Mouse (Mus musculus): ENCODE measurements around the gene Art1. TPM values are rescaled to one million over a fixed set of nuclear protein-coding genes. Genes with fewer than 3 reads are reported as not detected.

Gene Art1
- total RNA-seq, 2 experiments from 2014 or later: not detected

DNA sequence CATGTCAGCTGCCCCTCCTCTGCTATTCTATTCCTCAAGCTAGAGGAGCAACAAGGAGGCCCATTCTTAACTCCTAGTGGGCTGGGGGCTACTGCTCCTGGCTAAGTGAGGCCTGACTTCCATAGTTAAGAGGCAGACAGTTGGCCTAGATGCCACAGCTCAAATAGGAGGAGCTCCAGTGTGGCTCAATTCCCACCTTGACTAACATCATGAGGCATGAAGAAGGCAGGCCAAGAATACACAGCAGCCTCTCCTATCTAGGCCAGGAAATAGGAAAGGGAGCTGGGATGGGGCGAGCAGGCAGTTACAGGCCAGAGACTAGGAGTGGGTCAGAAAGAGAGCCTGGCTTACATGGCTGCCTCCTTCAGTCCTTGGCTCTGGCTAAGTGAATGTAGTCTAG lies 6.7 kb downstream of the Art1 start:
- DNase-seq (ENCODE audit: low spot score in 2 of 2): no peak

DNA sequence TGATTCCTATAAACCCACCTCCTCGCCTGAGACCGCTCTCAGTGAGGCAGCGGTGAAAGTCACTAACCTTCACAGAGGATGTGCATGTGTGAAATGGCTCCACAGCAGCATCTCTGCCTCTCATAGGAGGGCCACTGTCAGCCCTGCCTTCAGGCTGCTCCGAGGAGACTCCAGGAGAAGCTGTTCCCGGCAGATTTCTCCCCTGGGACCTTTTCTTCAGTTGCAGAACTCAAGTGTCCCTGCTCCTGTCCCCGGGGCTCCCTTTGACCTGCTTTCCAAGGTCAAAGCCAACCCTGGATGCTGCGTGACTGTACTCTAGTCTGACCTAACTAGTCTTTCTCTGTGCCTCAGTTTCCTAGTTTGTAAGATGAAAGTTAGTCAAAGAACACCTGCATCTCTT lies 7.6 kb downstream of the Art1 start, which contains the start of gene Art5:
Gene Art5, minus strand, starts transcription at position 319 of the 400 bp plus-strand sequence.
- DNase-seq (ENCODE audit: low spot score in 2 of 2): no peak

DNA sequence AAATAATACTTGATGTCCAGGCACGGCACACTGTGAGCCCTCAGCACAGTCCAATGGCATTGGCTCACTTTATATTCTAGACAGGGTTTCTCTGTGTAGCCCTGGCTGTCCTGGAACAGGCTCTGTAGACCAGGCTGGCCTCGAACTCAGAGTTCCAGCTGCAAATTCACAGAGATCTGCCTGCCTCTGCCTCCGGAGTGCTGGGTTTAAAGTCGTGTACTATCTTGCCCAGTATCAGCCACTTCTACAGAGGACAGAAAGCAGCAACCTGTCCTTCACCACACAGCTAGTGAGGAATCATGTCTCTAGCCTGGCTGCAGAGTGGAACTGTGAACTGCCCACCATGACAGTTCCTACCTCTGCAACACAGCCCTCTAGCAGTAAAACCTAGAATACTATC lies 8.2 kb downstream of the Art1 start:
- DNase-seq (ENCODE audit: low spot score in 2 of 2): no peak

DNA sequence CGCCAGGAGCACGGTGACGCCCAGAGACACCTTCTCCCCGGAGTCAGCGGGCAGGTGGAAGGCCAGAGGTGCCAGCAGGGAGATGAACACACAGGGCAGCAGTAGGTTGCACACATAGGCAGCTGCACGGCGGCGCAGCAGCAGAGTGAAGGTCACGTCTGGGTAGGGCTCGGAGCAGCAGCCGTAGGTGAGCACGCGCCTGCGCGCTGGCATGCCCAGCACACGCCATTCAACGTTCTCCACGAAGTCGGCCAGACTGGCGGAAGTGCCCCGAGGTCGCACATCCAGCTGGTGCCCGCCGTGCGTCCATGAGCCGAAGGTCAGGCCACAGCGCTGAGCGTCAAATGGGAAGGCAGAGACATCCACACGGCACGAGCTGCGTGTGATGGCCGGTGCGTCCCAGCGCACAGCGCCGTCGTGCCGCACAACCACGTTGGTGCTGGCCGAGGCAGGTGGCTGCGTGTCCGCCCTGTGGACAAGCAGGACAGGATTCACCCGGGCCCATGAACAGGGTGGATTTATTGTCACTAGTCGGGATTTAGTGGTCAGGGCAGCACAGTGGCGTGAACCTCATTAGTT lies 11.7 kb downstream of the Art1 start:
- DNase-seq (ENCODE audit: low spot score in 2 of 2): no peak

DNA sequence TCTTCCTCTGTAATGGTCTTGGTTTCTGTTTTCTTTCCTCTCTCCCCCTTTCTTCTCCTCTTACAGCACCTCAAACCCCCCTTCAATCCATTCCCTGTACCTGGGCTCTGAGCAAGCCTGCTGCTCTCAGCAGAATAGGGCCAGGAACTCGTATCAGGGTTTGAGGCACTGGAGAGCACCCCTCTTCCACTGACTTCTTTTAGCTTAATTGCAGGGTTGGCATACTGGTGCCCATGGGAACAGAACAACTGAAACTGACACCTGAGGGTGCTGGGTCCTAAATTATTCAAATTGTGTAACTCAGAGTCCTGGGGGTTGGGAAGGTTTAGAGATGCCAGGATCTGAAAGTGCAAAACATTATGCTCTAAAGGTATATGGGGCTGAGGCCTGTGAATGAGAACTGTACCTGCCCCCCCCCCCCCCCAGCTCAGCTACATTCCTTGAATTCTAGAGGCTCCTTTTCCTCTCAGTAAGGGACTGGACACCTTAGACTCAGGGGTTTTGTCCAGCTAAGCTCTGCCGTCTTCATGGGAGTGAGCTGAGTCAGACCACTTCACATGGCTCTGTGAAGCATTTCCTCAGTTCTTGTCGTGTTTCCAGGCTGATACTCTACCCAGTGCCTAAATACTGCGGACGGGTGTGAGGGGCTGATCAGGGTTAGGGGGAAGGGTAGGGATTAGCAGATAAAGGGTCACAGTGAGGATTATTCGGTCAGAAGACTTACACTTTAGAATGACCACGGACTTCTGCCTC lies 15.2 kb downstream of the Art1 start, which contains the start of gene Chrna10:
Gene Chrna10, minus strand, starts transcription at position 250 of the 753 bp plus-strand sequence.
- no peak for DNase-seq (ENCODE audit: low spot score in 2 of 2)

DNA sequence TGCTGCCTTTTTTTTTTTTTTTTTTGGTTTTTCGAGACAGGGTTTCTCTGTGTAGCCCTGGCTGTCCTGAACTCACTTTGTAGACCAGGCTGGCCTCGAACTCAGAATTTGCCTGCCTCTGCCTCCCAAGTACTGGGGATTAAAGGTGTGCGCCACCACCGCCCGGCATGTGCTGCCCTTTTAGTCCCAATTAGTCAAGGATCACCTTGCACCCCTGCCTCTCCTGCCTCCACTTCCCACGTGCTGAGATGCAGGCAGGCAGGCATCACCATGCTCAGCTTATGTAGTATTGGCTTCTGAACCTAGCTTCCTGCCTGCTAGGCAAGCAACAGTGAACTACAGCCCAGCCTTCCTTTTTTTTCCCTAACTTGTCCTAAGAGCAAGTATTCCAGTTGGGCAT lies 15.8 kb downstream of the Art1 start:
- DNase-seq (ENCODE audit: low spot score in 2 of 2): no peak

DNA sequence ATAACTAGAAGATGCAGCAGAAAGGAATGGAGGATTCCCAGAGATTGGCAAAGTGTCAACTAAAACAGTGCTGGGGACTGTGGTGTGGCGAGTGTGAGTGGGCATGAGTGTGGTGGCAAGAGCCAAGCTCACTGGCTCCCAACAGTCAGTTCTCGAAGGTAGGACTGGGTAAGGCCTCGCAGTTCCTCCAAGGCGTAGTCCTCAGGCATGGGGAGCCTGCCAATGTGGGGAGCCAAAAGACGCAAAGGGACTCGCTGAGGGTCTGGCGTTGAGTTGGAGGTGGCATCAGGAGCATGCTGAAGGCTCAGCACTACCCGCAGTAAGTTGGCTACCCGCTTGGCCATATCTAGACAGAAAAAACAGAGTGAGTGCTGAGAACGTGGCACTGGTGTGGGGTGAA lies 18.8 kb downstream of the Art1 start:
- DNase-seq (ENCODE audit: low spot score in 2 of 2): no peak

DNA sequence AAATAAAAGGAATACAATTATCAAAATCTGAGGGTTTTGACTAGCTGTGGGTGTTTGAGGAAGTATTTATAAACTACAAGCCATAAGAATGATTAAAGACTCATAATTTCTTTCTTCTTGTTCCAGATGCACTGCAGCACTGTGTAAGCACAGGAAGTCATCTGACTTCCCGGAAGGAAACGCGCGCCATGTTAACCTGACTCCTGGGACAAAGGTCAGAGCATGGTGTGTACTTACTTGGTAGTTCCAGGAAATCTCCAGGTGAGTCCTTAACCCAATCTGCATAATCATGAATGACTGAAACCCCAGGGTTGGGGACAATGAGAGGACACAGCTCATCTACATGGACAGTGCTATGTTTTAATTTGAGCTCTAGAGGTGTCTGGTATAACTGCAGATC lies 30.9 kb downstream of the Art1 start:
- DNase-seq (ENCODE audit: low spot score in 2 of 2): no peak

DNA sequence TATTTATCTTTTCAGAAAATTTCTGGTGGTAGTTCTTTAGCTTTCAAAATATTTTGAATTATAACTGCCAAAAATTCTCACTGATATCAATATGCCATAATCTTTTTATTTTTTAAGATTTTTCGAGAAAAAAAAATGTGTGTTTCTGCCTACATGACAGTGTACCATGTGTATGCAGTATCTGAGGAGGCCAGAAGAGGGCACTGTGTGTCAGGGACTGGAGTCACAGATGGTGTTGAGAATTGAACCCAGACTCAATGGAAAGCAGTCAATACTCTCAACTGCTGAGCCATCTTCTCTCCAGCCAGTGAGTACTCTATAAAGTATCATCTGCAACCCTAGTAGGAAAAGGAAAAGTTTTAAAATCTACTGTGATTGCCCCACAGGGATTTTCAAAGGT lies 35.9 kb downstream of the Art1 start:
- DNase-seq (ENCODE audit: low spot score in 2 of 2): no peak

DNA sequence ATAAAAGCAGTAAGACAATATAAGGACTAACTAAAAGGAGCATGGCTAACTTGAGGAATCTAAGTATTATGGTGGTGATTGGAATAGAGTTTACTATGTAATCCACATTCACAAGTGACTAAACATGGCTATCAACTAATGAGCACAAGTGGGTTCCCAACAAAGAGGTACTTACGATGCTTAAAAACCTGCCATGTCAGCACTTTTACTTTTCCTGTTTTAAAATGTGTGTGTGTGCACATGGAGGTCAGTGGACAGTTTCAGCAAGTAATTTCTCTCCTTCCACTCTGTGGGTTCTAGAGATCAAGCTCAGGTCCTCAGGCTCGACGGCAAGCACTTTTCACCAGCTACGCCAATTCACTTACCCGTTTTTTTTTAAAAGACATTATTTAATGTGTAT lies 36.4 kb downstream of the Art1 start:
- no peak for DNase-seq (ENCODE audit: low spot score in 2 of 2)

DNA sequence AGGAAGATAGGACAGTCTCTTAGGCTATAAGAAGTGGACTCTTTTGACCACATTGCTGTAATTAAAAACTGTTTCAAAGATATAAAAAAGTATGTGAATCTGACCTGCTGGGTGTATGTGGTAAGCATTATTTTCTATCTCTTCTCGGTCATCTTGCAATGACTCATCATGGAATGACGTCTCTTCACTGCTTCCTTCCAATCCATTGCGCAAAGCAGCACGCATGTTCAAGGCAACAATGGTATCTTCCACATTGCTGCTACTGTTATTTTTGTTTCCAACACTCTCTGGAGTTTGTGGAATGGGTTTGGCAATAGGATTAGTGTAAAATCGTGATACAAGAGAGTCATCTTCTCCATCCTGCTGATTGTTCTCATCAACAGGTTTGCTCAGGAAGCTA lies 52.1 kb downstream of the Art1 start:
- no peak for DNase-seq (ENCODE audit: low spot score in 2 of 2)

Other genes starting within 250 kb of the Art1 start
- gene Folr2, start 244.5 kb upstream of the Art1 start, total RNA-seq (2021): under 1 TPM in 1 of 2 experiments, not detected in 1; 0.40 TPM
- gene Anapc15, start 238.0 kb upstream of the Art1 start, total RNA-seq (2021): 10 to 100 TPM; 30.5 to 34.9 TPM
- 1 to 10 TPM in 1 of 2 experiments, under 1 TPM in 1; 0.76 to 3.0 TPM for gene Folr1, start 231.0 kb upstream of the Art1 start, total RNA-seq (2021)
- gene Lamtor1, start 195.8 kb upstream of the Art1 start, total RNA-seq (2021): 10 to 100 TPM; 90.2 to 96.3 TPM
- not detected for gene Tomt, start 195.4 kb upstream of the Art1 start, total RNA-seq (2021)
- gene Lrrc51, start 167.8 kb upstream of the Art1 start, total RNA-seq (2021): 1 to 10 TPM; 4.9 to 7.9 TPM
- 100 to 1,000 TPM; 108 to 119 TPM for gene Numa1, start 167.6 kb upstream of the Art1 start, total RNA-seq (2021)
- 1 to 10 TPM; 5.6 to 6.1 TPM for gene Il18bp, start 83.1 kb upstream of the Art1 start, total RNA-seq (2021)
- gene Rnf121, start 36.3 kb upstream of the Art1 start, total RNA-seq (2021): 10 to 100 TPM; 36.5 to 40.4 TPM
- 10 to 100 TPM; 22.4 to 27.0 TPM for gene Xndc1, start 36.2 kb upstream of the Art1 start, total RNA-seq (2021)
- gene Xntrpc, start 36.0 kb upstream of the Art1 start, total RNA-seq (2021): 1 to 10 TPM; 2.0 to 3.3 TPM
- gene Trpc2, start 18.6 kb upstream of the Art1 start, total RNA-seq (2021): 1 to 10 TPM in 1 of 2 experiments, not detected in 1; 1.9 TPM
- gene Art5, start 7.7 kb downstream of the Art1 start, total RNA-seq (2021): not detected
- not detected for gene Chrna10, start 15.1 kb downstream of the Art1 start, total RNA-seq (2021)
- 10 to 100 TPM; 41.3 to 43.9 TPM for gene Nup98, start 108.4 kb downstream of the Art1 start, total RNA-seq (2021)
- 10 to 100 TPM; 27.8 to 29.5 TPM for gene Pgap2, start 108.5 kb downstream of the Art1 start, total RNA-seq (2021)
- 10 to 100 TPM; 27.8 to 32.9 TPM for gene Rhog, start 154.3 kb downstream of the Art1 start, total RNA-seq (2021)
- gene Stim1, start 166.1 kb downstream of the Art1 start, total RNA-seq (2021): 10 to 100 TPM; 66.7 to 71.6 TPM